Mouse (Mus musculus) embryonic facial prominence, embryonic 13.5 days (tissue): ENCODE measurements around the gene 1700088E04Rik. TPM values are rescaled to one million over a fixed set of nuclear protein-coding genes. Genes with fewer than 3 reads are reported as not detected.
A peak's percentile ranks its signal among the peaks of the same experiment; 100 is the strongest.

ENCODE experiments used
- ATAC-seq: fragments of 200-750 bp; cut with Nextera tagmentation; 2 replicates; pipeline ENCODE4 v1.8.0; 2017; ENCODE audit warnings: low read depth; ENCODE audit not compliant: insufficient number of reproducible peaks, insufficient read depth, low FRiP score, low TSS enrichment
- H3K27ac ChIP-seq: fragments of 300-500 bp; sonication (generic); 2 replicates; pipeline ENCODE4 v1.5.1; 2015; ENCODE audit warnings: moderate library complexity, mild to moderate bottlenecking, inconsistent platforms
- H3K27me3 ChIP-seq: fragments of 300-500 bp; sonication (generic); 2 replicates; pipeline ENCODE4 v1.6.1; 2015; ENCODE audit warnings: mild to moderate bottlenecking, inconsistent platforms
- H3K36me3 ChIP-seq: fragments of 300-500 bp; sonication (generic); 2 replicates; pipeline ENCODE4 v1.6.1; 2015; ENCODE audit warnings: mild to moderate bottlenecking, inconsistent platforms
- H3K4me1 ChIP-seq: fragments of 300-500 bp; sonication (generic); 2 replicates; pipeline ENCODE4 v1.6.1; 2015; ENCODE audit warnings: inconsistent platforms
- H3K4me2 ChIP-seq: fragments of 300-500 bp; sonication (generic); 2 replicates; pipeline ENCODE4 v1.6.1; 2015; ENCODE audit warnings: moderate library complexity, mild to moderate bottlenecking, inconsistent platforms
- H3K4me3 ChIP-seq: fragments of 300-500 bp; sonication (generic); 2 replicates; pipeline ENCODE4 v1.5.1; 2015; ENCODE audit warnings: mild to moderate bottlenecking, inconsistent platforms
- H3K9ac ChIP-seq: fragments of 300-500 bp; sonication (generic); 2 replicates; pipeline ENCODE4 v1.6.1; 2015; ENCODE audit warnings: mild to moderate bottlenecking, inconsistent platforms
- H3K9me3 ChIP-seq: fragments of 300-500 bp; sonication (generic); 2 replicates; pipeline ENCODE4 v1.6.1; 2016; ENCODE audit warnings: inconsistent platforms
- WGBS: fragments of 180-500 bp; shearing (Covaris S2); methylation state at CpG from one replicate; pipeline ENCODE4 v1.1.7; 2015; ENCODE audit warnings: mixed read lengths; 5-methylcytosine and 5-hydroxymethylcytosine counted together
- polyA plus RNA-seq: library from polyadenylated mRNA; unstranded; fragments of >200 nt; fragmentation: Nextera tagmentation; extraction: Ambion mirVana; gene quantifications from 2 replicates; pipeline ENCODE4 v1.2.1, GENCODE M21; 2015

1700088E04Rik gene
- 9.7 and 10.2 TPM in 2 replicates for polyA plus RNA-seq

GRCm38 (mm10) chr15:79140866-79141565 lies at the start of gene 1700088E04Rik, which contains the start of gene Polr2f:
Gene 1700088E04Rik (minus strand): TSS chr15:79141253.
Gene Polr2f (plus strand): TSS chr15:79141009.
- peak; percentile 81 for ATAC-seq
- peak within 1 kb of the TSS; percentile 84 for H3K9ac ChIP-seq
- no peaks in the 10 kb centered on the region; the same call in 1 of the 2 replicates for H3K27me3 ChIP-seq
- H3K36me3 ChIP-seq, result peaks cover 24% of the 10 kb centered on the region
- H3K4me1 ChIP-seq, result peaks cover 27% of the 10 kb centered on the region
- H3K9me3 ChIP-seq, result no peaks in the 10 kb centered on the region
- peak within 1 kb of the TSS; percentile 78 for H3K4me3 ChIP-seq
- under 1% methylated on average over 57 of the region's 57 CpGs for WGBS
- H3K27ac ChIP-seq, result 0 out of 2 replicates have a peak within 1 kb of the TSS, but pooled peaks have one; percentile 8
- peak within 1 kb of the TSS; percentile 95 for H3K4me2 ChIP-seq

GRCm38 (mm10) chr15:79187819-79188218 lies 46.8 kb upstream of the 1700088E04Rik start:
- Histone ChIP-seq H3K9me3 (no peaks in the 10 kb centered on the region), H3K27me3 (no peaks in the 10 kb centered on the region), H3K4me3 (no peak overlapping the region), H3K9ac (no peak overlapping the region), H3K4me1 (peaks cover 5% of the 10 kb centered on the region), H3K27ac (no peak overlapping the region), H3K36me3 (no peaks in the 10 kb centered on the region), H3K4me2 (no peak overlapping the region)
- WGBS, result 91% methylated on average over 8 of the region's 8 CpGs
- no peak for ATAC-seq

GRCm38 (mm10) chr15:79185213-79185612 lies 44.2 kb upstream of the 1700088E04Rik start:
- no peak overlapping the region for H3K9ac ChIP-seq
- H3K36me3 ChIP-seq, result no peaks in the 10 kb centered on the region
- no peaks in the 10 kb centered on the region for H3K9me3 ChIP-seq
- WGBS, result 87% methylated on average over 10 of the region's 10 CpGs
- H3K27ac ChIP-seq, result no peak overlapping the region
- H3K4me3 ChIP-seq, result no peak overlapping the region
- H3K4me2 ChIP-seq, result no peak overlapping the region
- no peaks in the 10 kb centered on the region for H3K4me1 ChIP-seq
- H3K27me3 ChIP-seq, result no peaks in the 10 kb centered on the region
- no peak for ATAC-seq

GRCm38 (mm10) chr15:79176905-79177304 lies 35.9 kb upstream of the 1700088E04Rik start:
- Histone ChIP-seq H3K4me1 (peaks cover 15% of the 10 kb centered on the region), H3K9me3 (no peaks in the 10 kb centered on the region), H3K9ac (no peak overlapping the region), H3K27ac (no peak overlapping the region), H3K4me3 (no peak overlapping the region), H3K27me3 (no peaks in the 10 kb centered on the region), H3K36me3 (no peaks in the 10 kb centered on the region), H3K4me2 (no peak overlapping the region)
- 45% methylated on average over 6 of the region's 6 CpGs for WGBS
- ATAC-seq, result no peak

GRCm38 (mm10) chr15:79166712-79167111 lies 25.7 kb upstream of the 1700088E04Rik start:
- no peaks in the 10 kb centered on the region for H3K36me3 ChIP-seq
- WGBS, result 50% methylated on average over 8 of the region's 8 CpGs
- 0 out of 2 replicates have a peak overlapping the region, but pooled peaks have one; percentile 6 for H3K4me3 ChIP-seq
- H3K27ac ChIP-seq, result no peak overlapping the region
- H3K4me1 ChIP-seq, result peaks cover 32% of the 10 kb centered on the region
- H3K27me3 ChIP-seq, result peaks cover 57% of the 10 kb centered on the region
- H3K9me3 ChIP-seq, result no peaks in the 10 kb centered on the region
- no peak; the same call in 1 of the 2 replicates for ATAC-seq
- 0 out of 2 replicates have a peak overlapping the region, but pooled peaks have one; percentile 3 for H3K4me2 ChIP-seq
- H3K9ac ChIP-seq, result no peak overlapping the region

GRCm38 (mm10) chr15:79165140-79165539 lies 24.1 kb upstream of the 1700088E04Rik start, which contains the start of gene Sox10:
Gene Sox10 (minus strand): TSS chr15:79165240.
- peak within 1 kb of the TSS; percentile 60 for H3K27ac ChIP-seq
- ATAC-seq, result no peak
- peak within 1 kb of the TSS; percentile 48; the same call in 1 of the 2 replicates for H3K4me2 ChIP-seq
- H3K9ac ChIP-seq, result peak within 1 kb of the TSS; percentile 59; the same call in 1 of the 2 replicates
- peaks cover 72% of the 10 kb centered on the region for H3K27me3 ChIP-seq
- no peaks in the 10 kb centered on the region for H3K36me3 ChIP-seq
- no peaks in the 10 kb centered on the region for H3K9me3 ChIP-seq
- 38% methylated on average over 5 of the region's 5 CpGs for WGBS
- H3K4me1 ChIP-seq, result peaks cover 29% of the 10 kb centered on the region
- peak within 1 kb of the TSS; percentile 33 for H3K4me3 ChIP-seq

GRCm38 (mm10) chr15:79164251-79164650 lies 23.2 kb upstream of the 1700088E04Rik start:
- Histone ChIP-seq H3K9me3 (no peaks in the 10 kb centered on the region), H3K9ac (peak overlapping the region; percentile 59; the same call in 1 of the 2 replicates), H3K36me3 (no peaks in the 10 kb centered on the region), H3K27ac (no peak overlapping the region), H3K4me3 (peak overlapping the region; percentile 33), H3K27me3 (peaks cover 75% of the 10 kb centered on the region), H3K4me2 (peak overlapping the region; percentile 48; the same call in 1 of the 2 replicates), H3K4me1 (peaks cover 29% of the 10 kb centered on the region)
- 6% methylated on average over 15 of the region's 15 CpGs for WGBS
- 0 out of 2 replicates have a peak, but pooled peaks have one; percentile 11 for ATAC-seq

GRCm38 (mm10) chr15:79162822-79163221 lies 21.8 kb upstream of the 1700088E04Rik start:
- H3K4me3 ChIP-seq, result peak overlapping the region; percentile 33
- no peak for ATAC-seq
- peaks cover 29% of the 10 kb centered on the region for H3K4me1 ChIP-seq
- H3K36me3 ChIP-seq, result no peaks in the 10 kb centered on the region
- H3K9ac ChIP-seq, result peak overlapping the region; percentile 59
- peak overlapping the region; percentile 48 for H3K4me2 ChIP-seq
- no peak overlapping the region for H3K27ac ChIP-seq
- H3K27me3 ChIP-seq, result peaks cover 81% of the 10 kb centered on the region
- WGBS, result 33% methylated on average over 14 of the region's 14 CpGs
- H3K9me3 ChIP-seq, result no peaks in the 10 kb centered on the region

- Histone ChIP-seq H3K9me3 (no peaks in the 10 kb centered on the region), H3K4me1 (peaks cover 28% of the 10 kb centered on the region), H3K4me2 (peak overlapping the region; percentile 48; the same call in 1 of the 2 replicates), H3K27ac (no peak overlapping the region), H3K36me3 (no peaks in the 10 kb centered on the region), H3K4me3 (peak overlapping the region; percentile 33; the same call in 1 of the 2 replicates), H3K9ac (no peak overlapping the region), H3K27me3 (peaks cover 80% of the 10 kb centered on the region)
- 53% methylated on average over 7 of the region's 7 CpGs for WGBS
- no peak for ATAC-seq
These were observed 21.2 kb upstream of the 1700088E04Rik start for GRCm38 (mm10) chr15:79162301-79162700.

- 26% methylated on average over 3 of the region's 3 CpGs for WGBS
These were observed 14.5 kb upstream of the 1700088E04Rik start for GRCm38 (mm10) chr15:79155572-79155971.

GRCm38 (mm10) chr15:79152709-79153108 lies 11.7 kb upstream of the 1700088E04Rik start:
- Histone ChIP-seq H3K4me1 (peaks cover 14% of the 10 kb centered on the region), H3K9ac (no peak overlapping the region), H3K4me3 (no peak overlapping the region), H3K36me3 (peaks cover 52% of the 10 kb centered on the region), H3K4me2 (no peak overlapping the region), H3K27me3 (no peaks in the 10 kb centered on the region), H3K27ac (peak overlapping the region; percentile 80), H3K9me3 (no peaks in the 10 kb centered on the region)
- no peak for ATAC-seq
- WGBS, result 32% methylated on average over 6 of the region's 6 CpGs

More at GRCm38 (mm10) chr15:79155572-79155971, 14.5 kb upstream of the 1700088E04Rik start:
- no peak for ATAC-seq
- Histone ChIP-seq H3K9me3 (no peaks in the 10 kb centered on the region), H3K4me2 (no peak overlapping the region), H3K36me3 (peaks cover 28% of the 10 kb centered on the region), H3K27ac (no peak overlapping the region), H3K4me3 (no peak overlapping the region), H3K27me3 (peaks cover 13% of the 10 kb centered on the region), H3K4me1 (peaks cover 18% of the 10 kb centered on the region), H3K9ac (peak overlapping the region; percentile 57)
